Mouse (Mus musculus): Measurements from ENCODE around the gene Mrpl12. TPM values are rescaled to one million over a fixed set of nuclear protein-coding genes. Genes with fewer than 3 reads are reported as not detected.

The Mrpl12 gene
- polyA plus RNA-seq, 1 experiment from 2014 or later: 133 TPM

GRCm38 (mm10) chr11:120525959-120526358 lies 41.5 kb downstream of the Mrpl12 start:
- 74% methylated on average over 2 of the region's 2 CpGs for WGBS (ENCODE audit: insufficient replicate concordance)
- peak overlapping the region; percentile 70 for H3K27ac ChIP-seq (ENCODE audit: low read depth)

GRCm38 (mm10) chr11:120527690-120528354 lies 43.4 kb downstream of the Mrpl12 start:
- H3K4me3 ChIP-seq (ENCODE audit: low read depth, low read length): no peak overlapping the region
- peak; percentile 50; the same call in 1 of the 2 replicates for TF ChIP-seq EP300 (IDR thresholded peaks at IDR 0.05; ENCODE audit: low read depth)
- TF ChIP-seq CTCF (IDR thresholded peaks at IDR 0.05; ENCODE audit: low read depth): no peak
- DNase-seq (no peak), ATAC-seq (0 out of 2 replicates have a peak, but pooled peaks have one; percentile 9)
- 50% methylated on average over 9 of the region's 9 CpGs for WGBS (ENCODE audit: insufficient replicate concordance)
- H3K27me3 ChIP-seq (ENCODE audit: insufficient read depth, low read length): peaks cover 38% of the 10 kb centered on the region
- H3K36me3 ChIP-seq (replicated peaks; ENCODE audit: insufficient read depth, low read length): no peaks in the 10 kb centered on the region
- peak overlapping the region; percentile 7; the same call in 1 of the 2 replicates for H3K9ac ChIP-seq (replicated peaks)
- peak overlapping the region; percentile 93 for H3K27ac ChIP-seq (ENCODE audit: low read depth)
- peaks cover 31% of the 10 kb centered on the region for H3K4me1 ChIP-seq (ENCODE audit: insufficient read depth)
- no peaks in the 10 kb centered on the region for H3K9me3 ChIP-seq (ENCODE audit: low read length)
- no peak overlapping the region for H3K4me2 ChIP-seq (ENCODE audit: low read depth, low read length)

More at GRCm38 (mm10) chr11:120525959-120526358, 41.5 kb downstream of the Mrpl12 start:
- Histone ChIP-seq H3K27me3 (ENCODE audit: insufficient read depth, low read length) (peaks cover 23% of the 10 kb centered on the region), H3K4me3 (ENCODE audit: low read depth, low read length) (no peak overlapping the region), H3K4me2 (ENCODE audit: low read depth, low read length) (no peak overlapping the region), H3K9ac (replicated peaks) (no peak overlapping the region), H3K9me3 (ENCODE audit: low read length) (no peaks in the 10 kb centered on the region), H3K36me3 (replicated peaks; ENCODE audit: insufficient read depth, low read length) (no peaks in the 10 kb centered on the region), H3K4me1 (ENCODE audit: insufficient read depth) (peaks cover 28% of the 10 kb centered on the region)
- DNase-seq: peak; percentile 9
- TF ChIP-seq CTCF (IDR thresholded peaks at IDR 0.05; ENCODE audit: low read depth): no peak
- TF ChIP-seq EP300 (IDR thresholded peaks at IDR 0.05; ENCODE audit: low read depth): no peak
- ATAC-seq: no peak

- peak; percentile 68 for ATAC-seq
- H3K4me1 ChIP-seq (ENCODE audit: insufficient read depth): peaks cover 31% of the 10 kb centered on the region
- TF ChIP-seq CTCF (IDR thresholded peaks at IDR 0.05; ENCODE audit: low read depth): no peak
- TF ChIP-seq EP300 (IDR thresholded peaks at IDR 0.05; ENCODE audit: low read depth): no peak
- H3K4me3 ChIP-seq (ENCODE audit: low read depth, low read length): no peak overlapping the region
- peaks cover 38% of the 10 kb centered on the region for H3K27me3 ChIP-seq (ENCODE audit: insufficient read depth, low read length)
- H3K27ac ChIP-seq (ENCODE audit: low read depth): peak overlapping the region; percentile 93
- WGBS (ENCODE audit: insufficient replicate concordance): 55% methylated on average over 4 of the region's 4 CpGs
- peak overlapping the region; percentile 70 for H3K4me2 ChIP-seq (ENCODE audit: low read depth, low read length)
- DNase-seq: peak; percentile 61
- H3K36me3 ChIP-seq (replicated peaks; ENCODE audit: insufficient read depth, low read length): no peaks in the 10 kb centered on the region
- H3K9ac ChIP-seq (replicated peaks): peak overlapping the region; percentile 68
- H3K9me3 ChIP-seq (ENCODE audit: low read length): no peaks in the 10 kb centered on the region
Measured at GRCm38 (mm10) chr11:120528903-120529302, 44.5 kb downstream of the Mrpl12 start.

- Histone ChIP-seq H3K9ac (replicated peaks) (peak within 1 kb of the TSS; percentile 68), H3K4me2 (ENCODE audit: low read depth, low read length) (peak within 1 kb of the TSS; percentile 70), H3K4me3 (ENCODE audit: low read depth, low read length) (peak within 1 kb of the TSS; percentile 51), H3K4me1 (ENCODE audit: insufficient read depth) (peaks cover 31% of the 10 kb centered on the region), H3K27me3 (ENCODE audit: insufficient read depth, low read length) (peaks cover 38% of the 10 kb centered on the region), H3K9me3 (ENCODE audit: low read length) (no peaks in the 10 kb centered on the region), H3K27ac (ENCODE audit: low read depth) (peak within 1 kb of the TSS; percentile 93), H3K36me3 (replicated peaks; ENCODE audit: insufficient read depth, low read length) (no peaks in the 10 kb centered on the region)
- ATAC-seq (peak; percentile 26; the same call in 1 of the 2 replicates), DNase-seq (no peak)
- 13% methylated on average over 46 of the region's 62 CpGs for WGBS (ENCODE audit: insufficient replicate concordance)
- TF ChIP-seq CTCF (IDR thresholded peaks at IDR 0.05; ENCODE audit: low read depth) (no peak), EP300 (IDR thresholded peaks at IDR 0.05; ENCODE audit: low read depth) (no peak)
Measured at GRCm38 (mm10) chr11:120530085-120530964, 45.9 kb downstream of the Mrpl12 start, which contains the start of gene Gcgr. Gcgr (plus strand) TSS chr11:120530699.

GRCm38 (mm10) chr11:120531646-120532045 lies 47.2 kb downstream of the Mrpl12 start:
- peak; percentile 41; the same call in 1 of the 2 replicates for ATAC-seq
- no peak for TF ChIP-seq CTCF (IDR thresholded peaks at IDR 0.05; ENCODE audit: low read depth)
- no peak for TF ChIP-seq EP300 (IDR thresholded peaks at IDR 0.05; ENCODE audit: low read depth)
- Histone ChIP-seq H3K4me1 (ENCODE audit: insufficient read depth) (peaks cover 31% of the 10 kb centered on the region), H3K27ac (ENCODE audit: low read depth) (peak overlapping the region; percentile 93), H3K36me3 (replicated peaks; ENCODE audit: insufficient read depth, low read length) (no peaks in the 10 kb centered on the region), H3K4me2 (ENCODE audit: low read depth, low read length) (peak overlapping the region; percentile 70), H3K4me3 (ENCODE audit: low read depth, low read length) (peak overlapping the region; percentile 51), H3K9me3 (ENCODE audit: low read length) (no peaks in the 10 kb centered on the region), H3K27me3 (ENCODE audit: insufficient read depth, low read length) (peaks cover 38% of the 10 kb centered on the region), H3K9ac (replicated peaks) (peak overlapping the region; percentile 68)
- WGBS (ENCODE audit: insufficient replicate concordance): 26% methylated on average over 9 of the region's 9 CpGs
- no peak for DNase-seq

- no peak overlapping the region for H3K27ac ChIP-seq (ENCODE audit: low read depth)
- peaks cover 33% of the 10 kb centered on the region for H3K27me3 ChIP-seq (ENCODE audit: insufficient read depth, low read length)
- H3K9ac ChIP-seq (replicated peaks): no peak overlapping the region
- H3K36me3 ChIP-seq (replicated peaks; ENCODE audit: insufficient read depth, low read length): peaks cover 3% of the 10 kb centered on the region; the same call in 1 of the 2 replicates
- no peaks in the 10 kb centered on the region for H3K9me3 ChIP-seq (ENCODE audit: low read length)
- 77% methylated on average over 8 of the region's 8 CpGs for WGBS (ENCODE audit: insufficient replicate concordance)
- ATAC-seq (no peak), DNase-seq (no peak)
- no peak overlapping the region for H3K4me2 ChIP-seq (ENCODE audit: low read depth, low read length)
- H3K4me3 ChIP-seq (ENCODE audit: low read depth, low read length): no peak overlapping the region
- no peak for TF ChIP-seq CTCF (IDR thresholded peaks at IDR 0.05; ENCODE audit: low read depth)
- TF ChIP-seq EP300 (IDR thresholded peaks at IDR 0.05; ENCODE audit: low read depth): no peak
- peaks cover 26% of the 10 kb centered on the region for H3K4me1 ChIP-seq (ENCODE audit: insufficient read depth)
Measured at GRCm38 (mm10) chr11:120534093-120534492, 49.7 kb downstream of the Mrpl12 start.

Measured in liver, postnatal 0 days (tissue).